9 mouse cellular contexts compared by ENCODE assay signal in the genomic region with DNA sequence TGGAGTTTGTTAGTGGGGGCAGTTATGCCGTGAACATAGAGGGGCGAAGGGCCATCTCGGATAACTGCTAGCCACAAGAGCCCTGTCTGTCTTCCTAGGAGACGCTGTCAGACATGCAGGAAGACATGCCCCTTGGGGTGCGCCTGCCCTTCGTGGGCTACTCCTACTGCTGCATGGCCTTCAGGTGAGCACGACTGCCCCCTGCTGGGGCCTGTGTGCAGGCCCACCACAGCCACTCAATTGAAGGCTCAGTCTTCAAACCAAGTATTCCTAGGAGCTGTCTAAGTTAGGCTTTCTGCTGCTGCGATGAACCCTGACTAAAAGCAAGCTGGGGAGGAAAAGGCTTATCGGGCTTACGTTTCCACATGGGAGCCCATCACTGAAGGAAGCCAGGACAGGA. TPM values are rescaled to one million over a fixed set of nuclear protein-coding genes. Genes with fewer than 3 reads are reported as not detected.
A peak's percentile ranks its signal among the peaks of the same experiment; 100 is the strongest.
DNase-seq lines count a peak whose midpoint lies in the region; ATAC-seq lines count a peak whose summit lies in the region.
"Had no signal": no experiment of that assay in that cellular context is flagged by ENCODE, and none has a peak within 500 bp of the region (broad histone marks: within the 10 kb centered on the region; RNA-seq: fewer than 3 reads in every experiment).

No protein-coding gene starts in this region.

- H3K9me3 ChIP-seq in heart, embryonic 11.5 days (replicated peaks; ENCODE audit: control insufficient read depth, low read length): no peaks in the 10 kb centered on the region
- H3K9me3 ChIP-seq in embryonic facial prominence, embryonic 11.5 days (replicated peaks; ENCODE audit: control insufficient read depth, low read length): no peaks in the 10 kb centered on the region
- H3K9me3 ChIP-seq in neural tube, embryonic 11.5 days (ENCODE audit: control insufficient read depth, low read length): no peaks in the 10 kb centered on the region
- H3K9me3 ChIP-seq: stomach, embryonic 15.5 days had no signal

- peaks cover 48% of the 10 kb centered on the region for H3K4me1 ChIP-seq in heart, embryonic 11.5 days (ENCODE audit: control insufficient read depth, insufficient read depth, low read length)
- peaks cover 9% of the 10 kb centered on the region for H3K4me1 ChIP-seq in embryonic facial prominence, embryonic 11.5 days (ENCODE audit: control insufficient read depth, insufficient read depth, low read length)
- H3K4me1 ChIP-seq in neural tube, embryonic 11.5 days (ENCODE audit: control insufficient read depth, insufficient read depth, low read length): peaks cover 23% of the 10 kb centered on the region

- no peak overlapping the region for H3K9ac ChIP-seq in heart, embryonic 11.5 days (ENCODE audit: low read depth, low read length)
- no peak overlapping the region for H3K9ac ChIP-seq in embryonic facial prominence, embryonic 11.5 days (replicated peaks; ENCODE audit: low read length)
- H3K9ac ChIP-seq in neural tube, embryonic 11.5 days (ENCODE audit: low read length): no peak overlapping the region
- H3K9ac ChIP-seq: stomach, embryonic 15.5 days had no signal

- no peak overlapping the region for H3K27ac ChIP-seq in heart, embryonic 11.5 days (ENCODE audit: low read depth, low read length)
- H3K27ac ChIP-seq in embryonic facial prominence, embryonic 11.5 days (replicated peaks; ENCODE audit: low read depth, low read length): no peak overlapping the region
- no peak overlapping the region for H3K27ac ChIP-seq in neural tube, embryonic 11.5 days (ENCODE audit: low read depth, low read length)
- H3K27ac ChIP-seq: stomach, embryonic 15.5 days had no signal

- ATAC-seq in heart, embryonic 11.5 days (replicated peaks; ENCODE audit: insufficient number of reproducible peaks, low FRiP score, low TSS enrichment): no peak
- no peak for ATAC-seq in embryonic facial prominence, embryonic 11.5 days (replicated peaks; ENCODE audit: insufficient number of reproducible peaks, low FRiP score, low TSS enrichment, low read depth)
- ATAC-seq in neural tube, embryonic 11.5 days (ENCODE audit: insufficient read depth, low FRiP score, low TSS enrichment): no peak
- ATAC-seq in activated CD4-positive, CD25-positive, alpha-beta regulatory T cell, adult 4 months: no peak

- H3K4me3 ChIP-seq in heart, embryonic 11.5 days (ENCODE audit: low read depth, low read length): no peak overlapping the region
- no peak overlapping the region for H3K4me3 ChIP-seq in embryonic facial prominence, embryonic 11.5 days (ENCODE audit: low read depth, low read length)
- no peak overlapping the region for H3K4me3 ChIP-seq in neural tube, embryonic 11.5 days (ENCODE audit: low read depth, low read length)
- H3K4me3 ChIP-seq: stomach, embryonic 15.5 days had no signal

- no peak overlapping the region for H3K4me2 ChIP-seq in heart, embryonic 11.5 days
- no peak overlapping the region for H3K4me2 ChIP-seq in embryonic facial prominence, embryonic 11.5 days (ENCODE audit: low read depth, low read length)
- no peak overlapping the region for H3K4me2 ChIP-seq in neural tube, embryonic 11.5 days (ENCODE audit: low read depth)
- H3K4me2 ChIP-seq: stomach, embryonic 15.5 days had no signal

- peaks cover 6% of the 10 kb centered on the region; the same call in 1 of the 2 replicates for H3K27me3 ChIP-seq in heart, embryonic 11.5 days (ENCODE audit: control insufficient read depth, insufficient read depth, low read length)
- H3K27me3 ChIP-seq in embryonic facial prominence, embryonic 11.5 days (ENCODE audit: control insufficient read depth, insufficient read depth, low read length): peaks cover 4% of the 10 kb centered on the region; the same call in 1 of the 2 replicates
- H3K27me3 ChIP-seq in neural tube, embryonic 11.5 days (ENCODE audit: control insufficient read depth, insufficient read depth, low read length): peaks cover 9% of the 10 kb centered on the region
- H3K27me3 ChIP-seq: stomach, embryonic 15.5 days had no signal

- 34% methylated on average over 10 of the region's 10 CpGs for WGBS in heart, embryonic 11.5 days (ENCODE audit: insufficient replicate concordance)
- 38% methylated on average over 10 of the region's 10 CpGs for WGBS in embryonic facial prominence, embryonic 11.5 days
- 49% methylated on average over 10 of the region's 10 CpGs for WGBS in neural tube, embryonic 11.5 days

- intact Hi-C loops in heart, postnatal 10 days (cut with DNase I): no loop called here
- intact Hi-C loops in left cerebral cortex, postnatal 25 days (cut with DNase I): no loop called here

- DNase-seq in heart, postnatal 10 days: peak; percentile 73 to 84
- peak; percentile 82 for DNase-seq in 416B (ENCODE audit: low read depth)
- DNase-seq in MN1 (ENCODE audit: low spot score): peak; percentile 53
- DNase-seq in embryonic facial prominence, embryonic 11.5 days (ENCODE audit: low spot score): peak; percentile 78
- DNase-seq in left cerebral cortex, postnatal 25 days (ENCODE audit: low spot score in 2 of 2): peak; percentile 47 to 55
- peak; percentile 75 for DNase-seq in neural tube, embryonic 11.5 days (ENCODE audit: low spot score)

- peaks cover 8% of the 10 kb centered on the region; the same call in 1 of the 2 replicates for H3K36me3 ChIP-seq in heart, embryonic 11.5 days (ENCODE audit: control insufficient read depth, insufficient read depth, low read length)
- H3K36me3 ChIP-seq in embryonic facial prominence, embryonic 11.5 days (replicated peaks; ENCODE audit: control insufficient read depth, insufficient read depth, low read depth, low read length): no peaks in the 10 kb centered on the region; the same call in 1 of the 2 replicates
- peaks cover 3% of the 10 kb centered on the region; the same call in 1 of the 2 replicates for H3K36me3 ChIP-seq in neural tube, embryonic 11.5 days (ENCODE audit: control insufficient read depth, insufficient read depth, low read length)

RNA-seq across cellular contexts. Expression of a gene that starts 5.2 kb away (rescaled TPM):
- total RNA-seq in heart, postnatal 10 days (2021): 100 to 1,000 TPM; 288 to 299 TPM
- polyA plus RNA-seq in heart, embryonic 11.5 days (2014; fragmentation: Nextera tagmentation; extraction: Ambion mirVana): 17.0 and 17.7 TPM in 2 replicates
- polyA plus RNA-seq in embryonic facial prominence, embryonic 11.5 days (2014; fragmentation: Nextera tagmentation; extraction: Ambion mirVana): 5.1 and 6.5 TPM in 2 replicates
- 10 to 100 TPM; 25.0 to 37.5 TPM for total RNA-seq in left cerebral cortex, postnatal 25 days (2021)
- 9.4 and 10.2 TPM in 2 replicates for polyA plus RNA-seq in neural tube, embryonic 11.5 days (2014; fragmentation: Nextera tagmentation; extraction: Ambion mirVana)
- not detected for polyA plus RNA-seq in activated CD4-positive, CD25-positive, alpha-beta regulatory T cell, adult 4 months (2017; shearing (Covaris generic))

RNA-seq across cellular contexts. Expression of a gene that starts 5.6 kb away (rescaled TPM):
- 10 to 100 TPM in 1 of 2 experiments, 1 to 10 TPM in 1; 7.9 to 11.2 TPM for total RNA-seq in heart, postnatal 10 days (2021)
- 6.6 and 6.9 TPM in 2 replicates for polyA plus RNA-seq in heart, embryonic 11.5 days (2014; fragmentation: Nextera tagmentation; extraction: Ambion mirVana)
- polyA plus RNA-seq in embryonic facial prominence, embryonic 11.5 days (2014; fragmentation: Nextera tagmentation; extraction: Ambion mirVana): 10.0 and 10.5 TPM in 2 replicates
- total RNA-seq in left cerebral cortex, postnatal 25 days (2021): 1 to 10 TPM; 1.6 to 2.2 TPM
- 6.3 and 7.4 TPM in 2 replicates for polyA plus RNA-seq in neural tube, embryonic 11.5 days (2014; fragmentation: Nextera tagmentation; extraction: Ambion mirVana)
- polyA plus RNA-seq in activated CD4-positive, CD25-positive, alpha-beta regulatory T cell, adult 4 months (2017; shearing (Covaris generic)): under 1 TPM in 1 of 2 experiments, not detected in 1; 0.25 TPM

RNA-seq across cellular contexts. Expression of a gene that starts 12.8 kb away (rescaled TPM):
- 10 to 100 TPM; 48.4 to 50.7 TPM for total RNA-seq in heart, postnatal 10 days (2021)
- polyA plus RNA-seq in heart, embryonic 11.5 days (2014; fragmentation: Nextera tagmentation; extraction: Ambion mirVana): 15.2 and 16.2 TPM in 2 replicates
- 17.2 and 17.7 TPM in 2 replicates for polyA plus RNA-seq in embryonic facial prominence, embryonic 11.5 days (2014; fragmentation: Nextera tagmentation; extraction: Ambion mirVana)
- 100 to 1,000 TPM; 138 to 142 TPM for total RNA-seq in left cerebral cortex, postnatal 25 days (2021)
- polyA plus RNA-seq in neural tube, embryonic 11.5 days (2014; fragmentation: Nextera tagmentation; extraction: Ambion mirVana): 29.7 and 31.7 TPM in 2 replicates
- not detected for polyA plus RNA-seq in activated CD4-positive, CD25-positive, alpha-beta regulatory T cell, adult 4 months (2017; shearing (Covaris generic))

RNA-seq across cellular contexts. Expression of a gene that starts 29.4 kb away (rescaled TPM):
- total RNA-seq in heart, postnatal 10 days (2021): under 1 TPM; 0.07 to 0.19 TPM
- 2.2 and 2.7 TPM in 2 replicates for polyA plus RNA-seq in heart, embryonic 11.5 days (2014; fragmentation: Nextera tagmentation; extraction: Ambion mirVana)
- 2.4 TPM in 2 replicates for polyA plus RNA-seq in embryonic facial prominence, embryonic 11.5 days (2014; fragmentation: Nextera tagmentation; extraction: Ambion mirVana)
- total RNA-seq in left cerebral cortex, postnatal 25 days (2021): under 1 TPM; 0.25 to 0.32 TPM
- 1.3 and 1.4 TPM in 2 replicates for polyA plus RNA-seq in neural tube, embryonic 11.5 days (2014; fragmentation: Nextera tagmentation; extraction: Ambion mirVana)
- not detected for polyA plus RNA-seq in activated CD4-positive, CD25-positive, alpha-beta regulatory T cell, adult 4 months (2017; shearing (Covaris generic))

RNA-seq across cellular contexts. Expression of a gene that starts 30.8 kb away (rescaled TPM):
- 1 to 10 TPM; 5.5 to 7.6 TPM for total RNA-seq in heart, postnatal 10 days (2021)
- polyA plus RNA-seq in heart, embryonic 11.5 days (2014; fragmentation: Nextera tagmentation; extraction: Ambion mirVana): 6.3 and 6.4 TPM in 2 replicates
- 7.4 and 7.7 TPM in 2 replicates for polyA plus RNA-seq in embryonic facial prominence, embryonic 11.5 days (2014; fragmentation: Nextera tagmentation; extraction: Ambion mirVana)
- 10 to 100 TPM; 12.5 to 14.4 TPM for total RNA-seq in left cerebral cortex, postnatal 25 days (2021)
- polyA plus RNA-seq in neural tube, embryonic 11.5 days (2014; fragmentation: Nextera tagmentation; extraction: Ambion mirVana): 10.1 and 10.6 TPM in 2 replicates
- 10 to 100 TPM; 17.1 to 17.7 TPM for polyA plus RNA-seq in activated CD4-positive, CD25-positive, alpha-beta regulatory T cell, adult 4 months (2017; shearing (Covaris generic))

Comparison
In these comparisons a context has a peak if more than half of its experiments do, and no peak if none do; other contexts are left out.
1. RNA of a gene that starts 12.8 kb away (polyA plus RNA-seq): 29.7 to 31.7 TPM in neural tube, embryonic 11.5 days, 17.2 to 17.7 TPM in embryonic facial prominence, embryonic 11.5 days and 15.2 to 16.2 TPM in heart, embryonic 11.5 days; not detected in activated CD4-positive, CD25-positive, alpha-beta regulatory T cell, adult 4 months; every median in the first group is over 10 times any median in the second.
2. Peak in every context shown above with its lines, with median percentiles within 50 percentile points of each other: DNase-seq.